Mouse (Mus musculus): ENCODE measurements at regions not wholly inside any gene's neighbourhood (a gene's known extent, or its start where the extent isn't known, plus 50 kb on each side); places are given as distances from the start of the nearest gene placed in this dataset.

GRCm38 (mm10) chr4:89393251-89393711 is 82.4 kb upstream of the Cdkn2b start:
- no peaks in the 10 kb centered on the region for H3K27me3 ChIP-seq (ENCODE audit: control insufficient read depth, insufficient read depth, low read length)
- H3K4me1 ChIP-seq (ENCODE audit: control insufficient read depth, insufficient read depth, low read length), result peaks cover 11% of the 10 kb centered on the region; the same call in 1 of the 2 replicates
- TF ChIP-seq CTCF (IDR thresholded peaks at IDR 0.05; ENCODE audit: borderline replicate concordance, insufficient read depth, low read depth, low read length) (no peak), POLR2A (IDR thresholded peaks at IDR 0.05; ENCODE audit: borderline replicate concordance, insufficient read depth, low read length) (no peak)
- 84% methylated on average over 2 of the region's 2 CpGs for WGBS
- H3K27ac ChIP-seq (ENCODE audit: insufficient read depth, low read length), result no peak overlapping the region
- no peak for DNase-seq
- H3K4me3 ChIP-seq (replicated peaks; ENCODE audit: insufficient read depth, low read depth, low read length), result no peak overlapping the region

- no peak overlapping the region for H3K27ac ChIP-seq (ENCODE audit: insufficient read depth, low read length)
- peaks cover 11% of the 10 kb centered on the region; the same call in 1 of the 2 replicates for H3K4me1 ChIP-seq (ENCODE audit: control insufficient read depth, insufficient read depth, low read length)
- H3K4me3 ChIP-seq (replicated peaks; ENCODE audit: insufficient read depth, low read depth, low read length), result no peak overlapping the region
- H3K27me3 ChIP-seq (ENCODE audit: control insufficient read depth, insufficient read depth, low read length), result no peaks in the 10 kb centered on the region
- no peak for TF ChIP-seq CTCF (IDR thresholded peaks at IDR 0.05; ENCODE audit: borderline replicate concordance, insufficient read depth, low read depth, low read length)
- no peak for TF ChIP-seq POLR2A (IDR thresholded peaks at IDR 0.05; ENCODE audit: borderline replicate concordance, insufficient read depth, low read length)
- DNase-seq, result no peak
These were observed 82.0 kb upstream of the Cdkn2b start for GRCm38 (mm10) chr4:89392791-89393190.

- Histone ChIP-seq H3K27ac (ENCODE audit: insufficient read depth, low read length) (no peak overlapping the region), H3K27me3 (ENCODE audit: control insufficient read depth, insufficient read depth, low read length) (no peaks in the 10 kb centered on the region), H3K4me3 (replicated peaks; ENCODE audit: insufficient read depth, low read depth, low read length) (no peak overlapping the region), H3K4me1 (ENCODE audit: control insufficient read depth, insufficient read depth, low read length) (peaks cover 11% of the 10 kb centered on the region; the same call in 1 of the 2 replicates)
- TF ChIP-seq CTCF (IDR thresholded peaks at IDR 0.05; ENCODE audit: borderline replicate concordance, insufficient read depth, low read depth, low read length), result no peak
- TF ChIP-seq POLR2A (IDR thresholded peaks at IDR 0.05; ENCODE audit: borderline replicate concordance, insufficient read depth, low read length), result no peak
- 93% methylated on average over 9 of the region's 9 CpGs for WGBS
- no peak for DNase-seq
These were observed 80.8 kb upstream of the Cdkn2b start for GRCm38 (mm10) chr4:89391463-89392308.

GRCm38 (mm10) chr4:89383548-89383947 is 72.7 kb upstream of the Cdkn2b start:
- no peak for TF ChIP-seq POLR2A (IDR thresholded peaks at IDR 0.05; ENCODE audit: borderline replicate concordance, insufficient read depth, low read length)
- TF ChIP-seq CTCF (IDR thresholded peaks at IDR 0.05; ENCODE audit: borderline replicate concordance, insufficient read depth, low read depth, low read length), result no peak
- WGBS, result 94% methylated on average over 3 of the region's 3 CpGs

GRCm38 (mm10) chr4:89382434-89382976 is 71.7 kb upstream of the Cdkn2b start:
- no peak overlapping the region for H3K4me3 ChIP-seq (replicated peaks; ENCODE audit: insufficient read depth, low read depth, low read length)
- no peaks in the 10 kb centered on the region for H3K27me3 ChIP-seq (ENCODE audit: control insufficient read depth, insufficient read depth, low read length)
- DNase-seq, result no peak
- TF ChIP-seq CTCF (IDR thresholded peaks at IDR 0.05; ENCODE audit: borderline replicate concordance, insufficient read depth, low read depth, low read length) (no peak), POLR2A (IDR thresholded peaks at IDR 0.05; ENCODE audit: borderline replicate concordance, insufficient read depth, low read length) (no peak)
- no peaks in the 10 kb centered on the region; the same call in 1 of the 2 replicates for H3K4me1 ChIP-seq (ENCODE audit: control insufficient read depth, insufficient read depth, low read length)
- 94% methylated on average over 4 of the region's 4 CpGs for WGBS
- H3K27ac ChIP-seq (ENCODE audit: insufficient read depth, low read length), result no peak overlapping the region

More at GRCm38 (mm10) chr4:89383548-89383947, 72.7 kb upstream of the Cdkn2b start:
- H3K4me3 ChIP-seq (replicated peaks; ENCODE audit: insufficient read depth, low read depth, low read length), result no peak overlapping the region
- H3K27ac ChIP-seq (ENCODE audit: insufficient read depth, low read length), result no peak overlapping the region
- H3K27me3 ChIP-seq (ENCODE audit: control insufficient read depth, insufficient read depth, low read length), result no peaks in the 10 kb centered on the region
- no peaks in the 10 kb centered on the region; the same call in 1 of the 2 replicates for H3K4me1 ChIP-seq (ENCODE audit: control insufficient read depth, insufficient read depth, low read length)
- no peak for DNase-seq

GRCm38 (mm10) chr4:89381763-89382162 is 70.9 kb upstream of the Cdkn2b start:
- no peak for TF ChIP-seq CTCF (IDR thresholded peaks at IDR 0.05; ENCODE audit: borderline replicate concordance, insufficient read depth, low read depth, low read length)
- no peak for TF ChIP-seq POLR2A (IDR thresholded peaks at IDR 0.05; ENCODE audit: borderline replicate concordance, insufficient read depth, low read length)
- WGBS, result 82% methylated on average over 2 of the region's 2 CpGs

GRCm38 (mm10) chr4:89381077-89381476 is 70.2 kb upstream of the Cdkn2b start:
- WGBS, result 92% methylated on average over 5 of the region's 5 CpGs
- no peak for DNase-seq
- Histone ChIP-seq H3K27ac (ENCODE audit: insufficient read depth, low read length) (no peak overlapping the region), H3K4me1 (ENCODE audit: control insufficient read depth, insufficient read depth, low read length) (no peaks in the 10 kb centered on the region; the same call in 1 of the 2 replicates), H3K4me3 (replicated peaks; ENCODE audit: insufficient read depth, low read depth, low read length) (no peak overlapping the region), H3K27me3 (ENCODE audit: control insufficient read depth, insufficient read depth, low read length) (no peaks in the 10 kb centered on the region)
- TF ChIP-seq POLR2A (IDR thresholded peaks at IDR 0.05; ENCODE audit: borderline replicate concordance, insufficient read depth, low read length), result no peak
- TF ChIP-seq CTCF (IDR thresholded peaks at IDR 0.05; ENCODE audit: borderline replicate concordance, insufficient read depth, low read depth, low read length), result no peak

More at GRCm38 (mm10) chr4:89381763-89382162, 70.9 kb upstream of the Cdkn2b start:
- DNase-seq, result no peak
- no peaks in the 10 kb centered on the region; the same call in 1 of the 2 replicates for H3K4me1 ChIP-seq (ENCODE audit: control insufficient read depth, insufficient read depth, low read length)
- no peak overlapping the region for H3K27ac ChIP-seq (ENCODE audit: insufficient read depth, low read length)
- H3K4me3 ChIP-seq (replicated peaks; ENCODE audit: insufficient read depth, low read depth, low read length), result no peak overlapping the region
- no peaks in the 10 kb centered on the region for H3K27me3 ChIP-seq (ENCODE audit: control insufficient read depth, insufficient read depth, low read length)

All from cerebellum, adult 2 months (tissue).